In genomic region chr15:82922755-82923154, GRCm38 (mm10) we compare ENCODE assay signal across 9 mouse cellular contexts.
A peak's percentile ranks its signal among the peaks of the same experiment; 100 is the strongest.
DNase-seq lines count a peak whose midpoint lies in the region; ATAC-seq and TF ChIP-seq lines count a peak whose summit lies in the region.
"Had no signal": no experiment of that assay in that cellular context is flagged by ENCODE, and none has a peak within 500 bp of the region (broad histone marks: within the 10 kb centered on the region; RNA-seq: fewer than 3 reads in every experiment).

No protein-coding gene starts in this region.

- H3K9ac ChIP-seq in embryonic facial prominence, embryonic 12.5 days = no peak overlapping the region
- H3K9ac ChIP-seq in liver, adult 2 months (ENCODE audit: low read depth, low read length) = no peak overlapping the region
- H3K9ac ChIP-seq in liver, embryonic 11.5 days (ENCODE audit: low read depth, low read length) = no peak overlapping the region
- no peak overlapping the region for H3K9ac ChIP-seq in forebrain, postnatal 0 days
- H3K9ac ChIP-seq in neural tube, embryonic 13.5 days = no peak overlapping the region
- H3K9ac ChIP-seq: liver, embryonic 15.5 days had no signal

- H3K4me1 ChIP-seq in embryonic facial prominence, embryonic 12.5 days = peaks cover 78% of the 10 kb centered on the region
- H3K4me1 ChIP-seq in embryonic facial prominence, embryonic 10.5 days = peaks cover 72% of the 10 kb centered on the region
- H3K4me1 ChIP-seq in liver, adult 2 months (ENCODE audit: control insufficient read depth, insufficient read depth, low read length) = no peaks in the 10 kb centered on the region
- H3K4me1 ChIP-seq in liver, embryonic 11.5 days (replicated peaks; ENCODE audit: control insufficient read depth, insufficient read depth, low read length) = peaks cover 17% of the 10 kb centered on the region
- H3K4me1 ChIP-seq in forebrain, postnatal 0 days (ENCODE audit: insufficient read depth) = peaks cover 50% of the 10 kb centered on the region
- H3K4me1 ChIP-seq in neural tube, embryonic 13.5 days (replicated peaks) = peaks cover 99% of the 10 kb centered on the region

- H3K4me2 ChIP-seq in embryonic facial prominence, embryonic 12.5 days (replicated peaks) = no peak overlapping the region
- H3K4me2 ChIP-seq in liver, embryonic 11.5 days = no peak overlapping the region
- peak overlapping the region; percentile 22; the same call in 1 of the 2 replicates for H3K4me2 ChIP-seq in forebrain, postnatal 0 days (ENCODE audit: low read depth)
- H3K4me2 ChIP-seq in neural tube, embryonic 13.5 days = peak overlapping the region; percentile 28
- H3K4me2 ChIP-seq: liver, embryonic 15.5 days had no signal

- DNase-seq in embryonic facial prominence, embryonic 10.5 days (ENCODE audit: low spot score) = no peak
- peak; percentile 13 for DNase-seq in liver, adult 2 months (ENCODE audit: extremely low read depth, low read depth, low spot score)
- no peak for DNase-seq in liver, embryonic 11.5 days (ENCODE audit: low spot score)
- DNase-seq in forebrain, postnatal 0 days = peak; percentile 35
- no peak for DNase-seq in adrenal gland, postnatal 36 days
- DNase-seq in spleen, postnatal 10 days (ENCODE audit: low spot score in 2 of 2) = no peak

- no peaks in the 10 kb centered on the region for H3K79me2 ChIP-seq in liver, adult 2 months (ENCODE audit: control insufficient read depth, insufficient read depth, low read length)

- WGBS in embryonic facial prominence, embryonic 12.5 days = 65% methylated on average over 3 of the region's 4 CpGs
- 72% methylated on average over 4 of the region's 4 CpGs for WGBS in embryonic facial prominence, embryonic 10.5 days
- WGBS in liver, adult 2 months = 57% methylated on average over 4 of the region's 4 CpGs
- 51% methylated on average over 4 of the region's 4 CpGs for WGBS in liver, embryonic 11.5 days
- 59% methylated on average over 4 of the region's 4 CpGs for WGBS in forebrain, postnatal 0 days
- WGBS in neural tube, embryonic 13.5 days = 55% methylated on average over 4 of the region's 4 CpGs

- H3K36me3 ChIP-seq in embryonic facial prominence, embryonic 12.5 days = no peaks in the 10 kb centered on the region
- H3K36me3 ChIP-seq in embryonic facial prominence, embryonic 10.5 days (replicated peaks) = no peaks in the 10 kb centered on the region
- no peaks in the 10 kb centered on the region for H3K36me3 ChIP-seq in liver, adult 2 months (ENCODE audit: control insufficient read depth, insufficient read depth, low read length)
- no peaks in the 10 kb centered on the region for H3K36me3 ChIP-seq in liver, embryonic 11.5 days (ENCODE audit: control insufficient read depth, insufficient read depth, low read length)
- no peaks in the 10 kb centered on the region for H3K36me3 ChIP-seq in forebrain, postnatal 0 days (ENCODE audit: insufficient read depth)
- H3K36me3 ChIP-seq in neural tube, embryonic 13.5 days = no peaks in the 10 kb centered on the region
- H3K36me3 ChIP-seq: liver, embryonic 15.5 days had no signal

- TF ChIP-seq POLR2A in liver, adult 2 months (IDR thresholded peaks at IDR 0.05; ENCODE audit: extremely low read depth, insufficient read depth, low read length) = no peak

- TF ChIP-seq CTCF in liver, adult 2 months (IDR thresholded peaks at IDR 0.05; ENCODE audit: low read depth, low read length) = peak; percentile 69
- peak; percentile 50 for TF ChIP-seq CTCF in forebrain, postnatal 0 days (IDR thresholded peaks at IDR 0.05; ENCODE audit: low read depth)

- 0 out of 2 replicates have a peak, but pooled peaks cover 5% of the 10 kb centered on the region for H3K27me3 ChIP-seq in embryonic facial prominence, embryonic 12.5 days
- peaks cover 73% of the 10 kb centered on the region for H3K27me3 ChIP-seq in embryonic facial prominence, embryonic 10.5 days (replicated peaks; ENCODE audit: low read depth, poor library complexity, severe bottlenecking)
- H3K27me3 ChIP-seq in liver, adult 2 months (ENCODE audit: control insufficient read depth, insufficient read depth, low read length) = peaks cover 4% of the 10 kb centered on the region; the same call in 1 of the 2 replicates
- peaks cover 39% of the 10 kb centered on the region for H3K27me3 ChIP-seq in liver, embryonic 11.5 days (replicated peaks; ENCODE audit: control insufficient read depth, insufficient read depth, low read length)
- no peaks in the 10 kb centered on the region for H3K27me3 ChIP-seq in forebrain, postnatal 0 days (ENCODE audit: insufficient read depth, low read length)
- peaks cover 65% of the 10 kb centered on the region for H3K27me3 ChIP-seq in neural tube, embryonic 13.5 days

- no peak for ATAC-seq in embryonic facial prominence, embryonic 12.5 days (ENCODE audit: insufficient number of reproducible peaks, insufficient read depth, low FRiP score, low TSS enrichment)
- no peak for ATAC-seq in liver, embryonic 11.5 days (replicated peaks; ENCODE audit: low FRiP score)
- ATAC-seq in forebrain, postnatal 0 days = no peak
- no peak for ATAC-seq in neural tube, embryonic 13.5 days (ENCODE audit: low read depth)

- peak overlapping the region; percentile 59; the same call in 1 of the 2 replicates for H3K27ac ChIP-seq in embryonic facial prominence, embryonic 12.5 days
- H3K27ac ChIP-seq in embryonic facial prominence, embryonic 10.5 days (replicated peaks) = no peak overlapping the region
- H3K27ac ChIP-seq in liver, adult 2 months (replicated peaks; ENCODE audit: insufficient read depth, low read depth, low read length) = no peak overlapping the region
- H3K27ac ChIP-seq in liver, embryonic 11.5 days (ENCODE audit: low read depth, low read length) = no peak overlapping the region
- peak overlapping the region; percentile 72 for H3K27ac ChIP-seq in forebrain, postnatal 0 days (ENCODE audit: low read depth, low read length)
- H3K27ac ChIP-seq in neural tube, embryonic 13.5 days (replicated peaks) = peak overlapping the region; percentile 78
- H3K27ac ChIP-seq: liver, embryonic 15.5 days had no signal

- no peaks in the 10 kb centered on the region for H3K9me3 ChIP-seq in embryonic facial prominence, embryonic 12.5 days
- no peaks in the 10 kb centered on the region for H3K9me3 ChIP-seq in embryonic facial prominence, embryonic 10.5 days
- no peaks in the 10 kb centered on the region for H3K9me3 ChIP-seq in liver, embryonic 11.5 days (ENCODE audit: control insufficient read depth, low read length)
- no peaks in the 10 kb centered on the region for H3K9me3 ChIP-seq in forebrain, postnatal 0 days (ENCODE audit: low read length)
- H3K9me3 ChIP-seq in neural tube, embryonic 13.5 days = no peaks in the 10 kb centered on the region
- H3K9me3 ChIP-seq: liver, embryonic 15.5 days had no signal

- H3K4me3 ChIP-seq in embryonic facial prominence, embryonic 12.5 days = no peak overlapping the region
- no peak overlapping the region for H3K4me3 ChIP-seq in embryonic facial prominence, embryonic 10.5 days
- H3K4me3 ChIP-seq in liver, adult 2 months (ENCODE audit: insufficient read depth, low read depth, low read length) = no peak overlapping the region
- H3K4me3 ChIP-seq in liver, embryonic 11.5 days (ENCODE audit: low read depth, low read length) = no peak overlapping the region
- H3K4me3 ChIP-seq in forebrain, postnatal 0 days (ENCODE audit: low read depth, low read length) = no peak overlapping the region
- no peak overlapping the region for H3K4me3 ChIP-seq in neural tube, embryonic 13.5 days
- H3K4me3 ChIP-seq: liver, embryonic 15.5 days had no signal

Comparison
In these comparisons a context has a peak if more than half of its experiments do, and no peak if none do; other contexts are left out.
1. H3K27ac ChIP-seq: peak in embryonic facial prominence, embryonic 12.5 days (single experiment), forebrain, postnatal 0 days (single experiment) and neural tube, embryonic 13.5 days (single experiment); none in embryonic facial prominence, embryonic 10.5 days (single experiment), liver, adult 2 months (single experiment) and liver, embryonic 11.5 days (single experiment).
2. DNase-seq: peak in liver, adult 2 months (single experiment) and forebrain, postnatal 0 days (single experiment); none in embryonic facial prominence, embryonic 10.5 days (single experiment), liver, embryonic 11.5 days (single experiment), adrenal gland, postnatal 36 days (0 of 2) and spleen, postnatal 10 days (0 of 2).
3. H3K4me2 ChIP-seq: peak in forebrain, postnatal 0 days (single experiment) and neural tube, embryonic 13.5 days (single experiment); none in embryonic facial prominence, embryonic 12.5 days (single experiment) and liver, embryonic 11.5 days (single experiment).